Mouse (Mus musculus) spleen, adult 2 months (tissue): ENCODE data around the gene Cemip2.

Experiments
- CTCF ChIP-seq: fragments of 200-500 bp; IDR thresholded peaks from 2 replicates; pipeline ENCODE4 v1.5.1; 2011; ENCODE audit warnings: mild to moderate bottlenecking, inconsistent platforms; ENCODE audit not compliant: insufficient read depth, insufficient read length, insufficient replicate concordance; ENCODE audit errors: extremely low read depth
- POLR2A ChIP-seq: fragments of 200-500 bp; IDR thresholded peaks from 2 replicates; pipeline ENCODE4 v1.6.1; 2011; ENCODE audit warnings: low read depth, low read length, inconsistent platforms

- TF ChIP-seq CTCF (no peak), POLR2A (no peak)
These were observed 16.5 kb upstream of the Cemip2 start for GRCm38 (mm10) chr19:21761676-21762075.
